Mouse (Mus musculus): ENCODE measurements around the gene Limd2.
A peak's percentile ranks its signal among the peaks of the same experiment; 100 is the strongest.
"Not testable (repeated sequence)": the region's sequence is repeated elsewhere in the genome, so short reads cannot be mapped to it uniquely, and the experiment has no call there.

Gene Limd2

GRCm38 (mm10) chr11:106160841-106161721, at the start of gene Limd2, which contains the start of gene Gm10840:
Limd2 (minus strand) TSS chr11:106160860.
Gm10840 (plus strand) TSS chr11:106160850.
- no peak for DNase-seq (ENCODE audit: low spot score in 2 of 2)

GRCm38 (mm10) chr11:106202123-106202465, 41.4 kb upstream of the Limd2 start, which contains the start of gene Strada:
Strada (minus strand) TSS chr11:106202168.
- no peak for DNase-seq (ENCODE audit: low spot score in 2 of 2)

GRCm38 (mm10) chr11:106201337-106202122, 40.9 kb upstream of the Limd2 start:
- no peak for DNase-seq (ENCODE audit: low spot score in 2 of 2)

- DNase-seq (ENCODE audit: low spot score in 2 of 2): no peak
These were observed 40.1 kb upstream of the Limd2 start for GRCm38 (mm10) chr11:106200756-106201155.

GRCm38 (mm10) chr11:106199997-106200396, 39.3 kb upstream of the Limd2 start:
- not testable (repeated sequence) for DNase-seq (ENCODE audit: low spot score in 2 of 2)

- no peak for DNase-seq (ENCODE audit: low spot score in 2 of 2)
These were observed 37.6 kb upstream of the Limd2 start for GRCm38 (mm10) chr11:106198277-106198676.

- DNase-seq (ENCODE audit: low spot score in 2 of 2): no peak
These were observed 34.7 kb upstream of the Limd2 start for GRCm38 (mm10) chr11:106195341-106195740.

GRCm38 (mm10) chr11:106194891-106195290, 34.2 kb upstream of the Limd2 start:
- DNase-seq (ENCODE audit: low spot score in 2 of 2): no peak

- DNase-seq (ENCODE audit: low spot score in 2 of 2): no peak
These were observed 33.5 kb upstream of the Limd2 start for GRCm38 (mm10) chr11:106194155-106194541.

- DNase-seq (ENCODE audit: low spot score in 2 of 2): peak; percentile 95 to 97
These were observed 32.9 kb upstream of the Limd2 start for GRCm38 (mm10) chr11:106193371-106194154.

- peak in 1 of 2 experiments; percentile 14 for DNase-seq (ENCODE audit: low spot score in 2 of 2)
These were observed 32.2 kb upstream of the Limd2 start for GRCm38 (mm10) chr11:106192657-106193370.

- no peak for DNase-seq (ENCODE audit: low spot score in 2 of 2)
These were observed 31.6 kb upstream of the Limd2 start for GRCm38 (mm10) chr11:106192241-106192640.

- no peak for DNase-seq (ENCODE audit: low spot score in 2 of 2)
These were observed 31.1 kb upstream of the Limd2 start for GRCm38 (mm10) chr11:106191716-106192115.

- no peak for DNase-seq (ENCODE audit: low spot score in 2 of 2)
These were observed 26.7 kb upstream of the Limd2 start for GRCm38 (mm10) chr11:106187326-106187725.

GRCm38 (mm10) chr11:106180449-106180801, 19.8 kb upstream of the Limd2 start:
- no peak for DNase-seq (ENCODE audit: low spot score in 2 of 2)

- no peak for DNase-seq (ENCODE audit: low spot score in 2 of 2)
These were observed 19.2 kb upstream of the Limd2 start for GRCm38 (mm10) chr11:106179711-106180448.

GRCm38 (mm10) chr11:106178036-106178782, 17.5 kb upstream of the Limd2 start:
- no peak for DNase-seq (ENCODE audit: low spot score in 2 of 2)

- DNase-seq (ENCODE audit: low spot score in 2 of 2): no peak
These were observed 15.7 kb upstream of the Limd2 start for GRCm38 (mm10) chr11:106176372-106176771.

GRCm38 (mm10) chr11:106175081-106175480, 14.4 kb upstream of the Limd2 start:
- no peak for DNase-seq (ENCODE audit: low spot score in 2 of 2)

GRCm38 (mm10) chr11:106174372-106174771, 13.7 kb upstream of the Limd2 start:
- DNase-seq (ENCODE audit: low spot score in 2 of 2): no peak
